ENCODE assay signal across 9 mouse cellular contexts in the genomic region with DNA sequence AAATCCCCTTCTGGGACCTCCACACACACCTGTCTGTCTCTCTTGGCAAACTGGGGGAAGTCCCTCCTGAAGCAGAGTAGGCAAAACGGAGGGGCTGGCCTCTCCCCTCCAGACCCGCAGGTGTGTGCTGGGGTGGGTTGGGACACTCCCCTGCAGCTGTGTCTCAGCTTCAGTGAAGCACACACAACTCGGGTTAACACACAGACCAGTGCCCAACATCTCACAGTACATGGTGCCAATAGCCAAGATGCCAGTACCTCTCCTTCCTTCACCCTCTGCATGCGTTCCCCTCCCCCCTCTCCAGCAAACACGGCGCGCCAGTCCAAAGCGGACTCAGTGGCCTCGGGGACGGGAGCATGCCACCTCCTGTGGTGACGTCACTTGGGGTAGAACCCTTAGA. TPM values are rescaled to one million over a fixed set of nuclear protein-coding genes. Genes with fewer than 3 reads are reported as not detected.
DNase-seq lines count a peak whose midpoint lies in the region; ATAC-seq lines count a peak whose summit lies in the region.
"Had no signal": no experiment of that assay in that cellular context is flagged by ENCODE, and none has a peak within 500 bp of the region (broad histone marks: within the 10 kb centered on the region; RNA-seq: fewer than 3 reads in every experiment).

A gene (plus strand): TSS at position 268 of the 400 bp plus-strand sequence.

- no peak for ATAC-seq in neural tube, embryonic 11.5 days (ENCODE audit: insufficient read depth, low FRiP score, low TSS enrichment)
- no peak for ATAC-seq in forebrain, embryonic 16.5 days
- ATAC-seq in limb, embryonic 11.5 days (ENCODE audit: insufficient number of reproducible peaks, low FRiP score, low TSS enrichment, low read depth) = no peak
- ATAC-seq in stomach, embryonic 14.5 days (ENCODE audit: insufficient number of reproducible peaks, insufficient read depth, low FRiP score, low read depth) = no peak

- H3K4me1 ChIP-seq in neural tube, embryonic 11.5 days (ENCODE audit: control insufficient read depth, insufficient read depth, low read length) = peaks cover 15% of the 10 kb centered on the region
- peaks cover 21% of the 10 kb centered on the region for H3K4me1 ChIP-seq in forebrain, embryonic 16.5 days (replicated peaks; ENCODE audit: control insufficient read depth, insufficient read depth, low read length)
- peaks cover 37% of the 10 kb centered on the region for H3K4me1 ChIP-seq in limb, embryonic 11.5 days (ENCODE audit: control insufficient read depth, insufficient read depth, low read length)
- peaks cover 20% of the 10 kb centered on the region; the same call in 1 of the 2 replicates for H3K4me1 ChIP-seq in stomach, embryonic 14.5 days (ENCODE audit: control insufficient read depth, insufficient read depth, low read length)

- H3K9me3 ChIP-seq in neural tube, embryonic 11.5 days (ENCODE audit: control insufficient read depth, low read length) = no peaks in the 10 kb centered on the region
- no peaks in the 10 kb centered on the region for H3K9me3 ChIP-seq in forebrain, embryonic 16.5 days (ENCODE audit: control insufficient read depth, low read length)
- no peaks in the 10 kb centered on the region for H3K9me3 ChIP-seq in limb, embryonic 11.5 days (ENCODE audit: control insufficient read depth, low read length)
- H3K9me3 ChIP-seq in stomach, embryonic 14.5 days (ENCODE audit: control insufficient read depth, low read depth, low read length) = no peaks in the 10 kb centered on the region

- H3K4me2 ChIP-seq in neural tube, embryonic 11.5 days (ENCODE audit: low read depth) = peak within 1 kb of the TSS; percentile 34
- H3K4me2 ChIP-seq in forebrain, embryonic 16.5 days (ENCODE audit: low read length) = peak within 1 kb of the TSS; percentile 39
- peak within 1 kb of the TSS; percentile 34 for H3K4me2 ChIP-seq in limb, embryonic 11.5 days (ENCODE audit: low read depth, severe bottlenecking)
- H3K4me2 ChIP-seq in stomach, embryonic 14.5 days (replicated peaks; ENCODE audit: low read depth, low read length) = peak within 1 kb of the TSS; percentile 47

- H3K27me3 ChIP-seq in neural tube, embryonic 11.5 days (ENCODE audit: control insufficient read depth, insufficient read depth, low read length) = peaks cover 94% of the 10 kb centered on the region
- peaks cover 81% of the 10 kb centered on the region for H3K27me3 ChIP-seq in forebrain, embryonic 16.5 days (replicated peaks; ENCODE audit: control insufficient read depth, insufficient read depth, low read length)
- peaks cover 82% of the 10 kb centered on the region for H3K27me3 ChIP-seq in limb, embryonic 11.5 days (ENCODE audit: control insufficient read depth, insufficient read depth, low read length)
- peaks cover 72% of the 10 kb centered on the region for H3K27me3 ChIP-seq in stomach, embryonic 14.5 days (ENCODE audit: control insufficient read depth, insufficient read depth, low read length)

- no peaks in the 10 kb centered on the region for H3K36me3 ChIP-seq in neural tube, embryonic 11.5 days (ENCODE audit: control insufficient read depth, insufficient read depth, low read length)
- no peaks in the 10 kb centered on the region for H3K36me3 ChIP-seq in forebrain, embryonic 16.5 days (ENCODE audit: control insufficient read depth, insufficient read depth)
- H3K36me3 ChIP-seq in limb, embryonic 11.5 days (ENCODE audit: control insufficient read depth, insufficient read depth, low read length) = no peaks in the 10 kb centered on the region
- no peaks in the 10 kb centered on the region for H3K36me3 ChIP-seq in stomach, embryonic 14.5 days (ENCODE audit: control insufficient read depth, insufficient read depth, low read length)

- peak within 1 kb of the TSS; percentile 6 for H3K4me3 ChIP-seq in neural tube, embryonic 11.5 days (ENCODE audit: low read depth, low read length)
- peak within 1 kb of the TSS; percentile 31 for H3K4me3 ChIP-seq in forebrain, embryonic 16.5 days (replicated peaks; ENCODE audit: low read length)
- H3K4me3 ChIP-seq in limb, embryonic 11.5 days (ENCODE audit: low read depth, low read length) = peak within 1 kb of the TSS; percentile 21
- peak within 1 kb of the TSS; percentile 26 for H3K4me3 ChIP-seq in stomach, embryonic 14.5 days (ENCODE audit: low read depth, low read length)

- no peak for DNase-seq in neural tube, embryonic 11.5 days (ENCODE audit: low spot score)
- DNase-seq in neural tube, embryonic 10.5 days (ENCODE audit: extremely low spot score, low spot score) = no peak
- DNase-seq in limb, embryonic 11.5 days (ENCODE audit: low spot score) = peak; percentile 25
- no peak for DNase-seq in testis, postnatal 14 days (ENCODE audit: low spot score)
- no peak for DNase-seq in right cerebral cortex, postnatal 14 days
- no peak for DNase-seq in left cerebral cortex, adult 11 months (ENCODE audit: low spot score)
- DNase-seq: adrenal gland, postnatal 25 days had no signal

- no peak within 1 kb of the TSS for H3K27ac ChIP-seq in neural tube, embryonic 11.5 days (ENCODE audit: low read depth, low read length)
- H3K27ac ChIP-seq in forebrain, embryonic 16.5 days (ENCODE audit: low read length) = no peak within 1 kb of the TSS
- no peak within 1 kb of the TSS for H3K27ac ChIP-seq in limb, embryonic 11.5 days (replicated peaks; ENCODE audit: low read depth, low read length)
- H3K27ac ChIP-seq in stomach, embryonic 14.5 days (ENCODE audit: low read length) = no peak within 1 kb of the TSS

- WGBS in neural tube, embryonic 11.5 days = 2% methylated on average over 11 of the region's 11 CpGs
- under 1% methylated on average over 11 of the region's 11 CpGs for WGBS in forebrain, embryonic 16.5 days
- 4% methylated on average over 11 of the region's 11 CpGs for WGBS in limb, embryonic 11.5 days
- WGBS in stomach, embryonic 14.5 days = 2% methylated on average over 11 of the region's 11 CpGs

- H3K9ac ChIP-seq in neural tube, embryonic 11.5 days (ENCODE audit: low read length) = no peak within 1 kb of the TSS
- H3K9ac ChIP-seq in forebrain, embryonic 16.5 days (replicated peaks; ENCODE audit: low read depth, low read length) = 0 out of 2 replicates have a peak within 1 kb of the TSS, but pooled peaks have one; percentile 0
- 0 out of 2 replicates have a peak within 1 kb of the TSS, but pooled peaks have one; percentile 5 for H3K9ac ChIP-seq in limb, embryonic 11.5 days (ENCODE audit: low read length)
- no peak within 1 kb of the TSS for H3K9ac ChIP-seq in stomach, embryonic 14.5 days (replicated peaks; ENCODE audit: low read depth, low read length)

RNA-seq across cellular contexts. Expression of the gene that starts here (rescaled TPM):
- polyA plus RNA-seq in neural tube, embryonic 11.5 days (2014; fragmentation: Nextera tagmentation; extraction: Ambion mirVana) = 1.7 and 2.4 TPM in 2 replicates
- 0.46 and 0.68 TPM in 2 replicates for polyA plus RNA-seq in forebrain, embryonic 16.5 days (2015; fragmentation: Nextera tagmentation; extraction: Ambion mirVana)
- 1.4 and 1.6 TPM in 2 replicates for polyA plus RNA-seq in limb, embryonic 11.5 days (2014; fragmentation: Nextera tagmentation; extraction: Ambion mirVana)
- 2.0 and 3.1 TPM in 2 replicates for polyA plus RNA-seq in stomach, embryonic 14.5 days (2014; fragmentation: Nextera tagmentation; extraction: Ambion mirVana)

Comparison
In these comparisons a context has a peak if more than half of its experiments do, and no peak if none do; other contexts are left out.
1. H3K9ac ChIP-seq: peak in forebrain, embryonic 16.5 days (single experiment) and limb, embryonic 11.5 days (single experiment); none in neural tube, embryonic 11.5 days (single experiment) and stomach, embryonic 14.5 days (single experiment).
2. Peak in every context shown above with its lines, with median percentiles within 50 percentile points of each other: H3K4me2 ChIP-seq and H3K4me3 ChIP-seq.